Mouse (Mus musculus): ENCODE results near the gene Hpcal4.
A peak's percentile ranks its signal among the peaks of the same experiment; 100 is the strongest.

Gene Hpcal4

DNA sequence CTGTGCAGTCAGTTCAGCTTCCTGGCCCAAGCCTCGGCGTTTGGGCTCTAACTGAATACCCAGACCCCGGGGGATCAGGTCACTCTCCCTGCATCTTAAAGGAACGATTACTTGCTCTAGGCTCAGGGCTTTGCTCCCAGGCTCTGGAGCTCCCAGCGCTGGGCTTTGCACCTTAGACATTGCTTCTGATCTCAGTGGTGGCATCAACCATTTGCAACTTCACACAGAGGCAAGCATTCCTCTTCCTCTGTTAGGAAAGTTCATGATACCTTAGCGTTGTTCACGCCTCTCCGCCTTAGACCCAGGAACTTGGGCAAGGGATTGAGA lies 19.0 kb downstream of the Hpcal4 start:
- DNase-seq = no peak

- no peak for DNase-seq
Measured at GRCm38 (mm10) chr4:123207337-123207736, 24.3 kb downstream of the Hpcal4 start.

DNA sequence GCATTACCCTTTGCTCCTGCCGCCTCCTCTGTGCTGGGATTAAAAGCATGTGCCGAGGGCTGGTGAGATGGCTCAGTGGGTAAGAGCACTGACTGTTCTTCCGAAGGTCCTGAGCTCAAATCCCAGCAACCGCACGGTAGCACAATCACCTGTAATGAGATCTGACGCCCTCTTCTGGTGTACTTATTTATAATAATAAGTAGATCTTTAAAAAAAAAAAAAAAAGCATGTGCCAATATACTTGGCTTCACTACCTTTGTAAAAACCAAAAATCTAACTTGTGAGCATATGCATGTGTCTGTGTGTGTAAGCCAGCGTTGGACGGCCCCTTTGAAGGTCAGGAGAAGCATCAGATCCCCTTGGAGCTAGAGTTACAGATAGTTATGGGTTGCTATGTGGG lies 28.0 kb downstream of the Hpcal4 start:
- DNase-seq = no peak

GRCm38 (mm10) chr4:123211453-123211852 lies 28.4 kb downstream of the Hpcal4 start:
- DNase-seq = no peak

GRCm38 (mm10) chr4:123212330-123212729 lies 29.3 kb downstream of the Hpcal4 start:
- DNase-seq = no peak

- DNase-seq = no peak
Measured at GRCm38 (mm10) chr4:123213975-123214374, 30.9 kb downstream of the Hpcal4 start.

DNA sequence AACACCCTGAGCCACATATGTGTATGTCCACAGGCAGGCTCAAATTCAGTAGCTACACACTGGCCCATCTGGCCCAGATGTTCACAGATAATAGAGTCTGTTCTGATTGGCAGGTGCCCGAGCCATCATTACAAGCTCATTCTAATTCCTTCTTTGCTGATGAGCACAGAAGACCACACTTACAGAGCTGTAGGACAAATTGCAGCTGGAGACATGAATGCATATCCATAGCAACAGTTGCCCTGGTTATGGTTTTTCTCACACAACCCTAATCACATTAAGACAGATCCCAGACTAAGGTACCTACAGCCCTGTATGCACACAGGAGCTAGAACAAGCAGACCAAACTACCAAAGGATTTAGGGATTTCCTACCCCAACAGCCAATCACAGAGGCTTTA lies 32.3 kb downstream of the Hpcal4 start:
- no peak for DNase-seq

GRCm38 (mm10) chr4:123216782-123217181 lies 33.8 kb downstream of the Hpcal4 start:
- DNase-seq = peak; percentile 68

- peak; percentile 86 for DNase-seq
Measured at GRCm38 (mm10) chr4:123219720-123220357, 36.8 kb downstream of the Hpcal4 start.

- DNase-seq = no peak
Measured at GRCm38 (mm10) chr4:123220637-123221036, 37.6 kb downstream of the Hpcal4 start.

GRCm38 (mm10) chr4:123223309-123223708 lies 40.3 kb downstream of the Hpcal4 start:
- peak; percentile 66 for DNase-seq

- no peak for DNase-seq
Measured at GRCm38 (mm10) chr4:123225718-123226403, 42.8 kb downstream of the Hpcal4 start.

- no peak for DNase-seq
Measured at GRCm38 (mm10) chr4:123227707-123228106, 44.7 kb downstream of the Hpcal4 start.

- no peak for DNase-seq
Measured at GRCm38 (mm10) chr4:123228270-123228669, 45.2 kb downstream of the Hpcal4 start.

GRCm38 (mm10) chr4:123229166-123229565 lies 46.1 kb downstream of the Hpcal4 start:
- no peak for DNase-seq

- DNase-seq = no peak
Measured at GRCm38 (mm10) chr4:123232841-123233240, 49.8 kb downstream of the Hpcal4 start.

GRCm38 (mm10) chr4:123233492-123234084 lies 50.6 kb downstream of the Hpcal4 start, which contains the start of gene Heyl:
Gene Heyl (plus strand): TSS chr4:123233556.
- DNase-seq = peak; percentile 57

GRCm38 (mm10) chr4:123235835-123236430 lies 52.9 kb downstream of the Hpcal4 start:
- DNase-seq = no peak

DNA sequence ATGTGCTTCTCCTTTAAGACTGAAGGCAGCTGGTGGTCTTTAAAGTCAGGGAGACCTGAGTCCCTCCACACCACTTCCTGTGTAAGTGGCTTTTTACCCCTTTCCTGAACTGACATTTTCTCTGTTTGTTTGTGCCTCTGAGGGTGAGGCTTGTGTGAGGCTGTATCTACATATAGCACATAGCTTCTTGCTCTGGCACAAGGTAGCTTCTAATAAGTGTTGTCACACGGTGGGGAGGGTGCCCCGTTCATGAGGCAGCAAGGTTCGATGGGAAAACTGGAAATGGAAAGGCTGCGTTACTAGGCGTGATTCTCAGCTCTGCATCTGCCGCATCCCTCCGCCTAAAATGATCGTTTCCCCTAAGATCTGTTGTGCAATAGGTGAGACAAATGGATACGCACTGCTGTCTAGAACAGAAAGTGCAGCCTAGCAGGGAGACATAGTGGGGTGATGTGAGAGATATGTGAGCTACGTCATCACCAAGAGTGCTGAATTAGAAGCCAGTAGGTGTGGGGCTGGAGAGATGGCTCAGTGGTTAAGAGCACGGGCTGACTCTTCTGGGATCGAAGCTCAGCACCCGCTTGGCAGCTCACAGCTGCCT lies 53.5 kb downstream of the Hpcal4 start:
- no peak for DNase-seq

DNA sequence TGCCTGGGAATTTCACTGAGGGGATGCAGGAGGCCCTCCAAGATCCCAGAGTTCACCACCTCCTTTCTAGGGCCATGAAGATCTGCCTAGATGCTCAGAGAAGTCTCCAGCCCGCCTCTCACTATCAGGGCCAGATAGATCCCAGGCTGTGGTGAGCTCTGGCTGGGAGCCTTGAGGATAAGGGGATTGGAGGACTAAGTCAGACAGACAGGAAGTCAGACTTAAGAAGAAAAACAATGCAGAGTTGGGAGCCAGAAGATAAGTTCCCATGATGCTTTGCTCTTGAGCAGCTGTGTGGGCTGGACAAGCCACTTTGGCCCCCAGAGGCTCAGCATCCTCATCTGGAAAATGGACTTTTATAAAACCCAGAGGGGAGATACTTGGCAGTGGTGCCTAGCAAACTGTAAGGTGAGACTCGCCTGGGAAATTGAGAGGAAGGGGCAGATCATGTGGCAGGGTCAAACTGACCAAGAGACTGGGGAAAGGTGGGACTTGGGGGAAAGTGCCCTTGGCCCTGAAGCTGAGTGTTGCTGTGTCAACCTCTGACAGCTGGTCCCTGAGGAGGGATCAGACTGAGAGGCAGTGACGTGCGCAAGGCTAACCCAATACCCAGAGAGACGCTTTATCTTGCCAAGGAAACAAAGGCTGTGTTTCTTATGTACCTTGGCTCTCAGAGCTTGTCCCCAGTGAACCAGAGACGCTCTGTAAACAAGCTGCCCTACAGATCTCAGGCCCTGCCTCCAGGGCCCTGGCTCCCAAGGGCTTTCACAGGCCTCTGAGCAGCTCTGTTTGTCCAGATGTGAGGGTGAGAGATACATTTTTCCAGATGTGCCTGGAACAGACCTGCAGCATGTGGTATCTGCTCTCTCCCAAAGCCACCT lies 54.6 kb downstream of the Hpcal4 start:
- DNase-seq = no peak

DNA sequence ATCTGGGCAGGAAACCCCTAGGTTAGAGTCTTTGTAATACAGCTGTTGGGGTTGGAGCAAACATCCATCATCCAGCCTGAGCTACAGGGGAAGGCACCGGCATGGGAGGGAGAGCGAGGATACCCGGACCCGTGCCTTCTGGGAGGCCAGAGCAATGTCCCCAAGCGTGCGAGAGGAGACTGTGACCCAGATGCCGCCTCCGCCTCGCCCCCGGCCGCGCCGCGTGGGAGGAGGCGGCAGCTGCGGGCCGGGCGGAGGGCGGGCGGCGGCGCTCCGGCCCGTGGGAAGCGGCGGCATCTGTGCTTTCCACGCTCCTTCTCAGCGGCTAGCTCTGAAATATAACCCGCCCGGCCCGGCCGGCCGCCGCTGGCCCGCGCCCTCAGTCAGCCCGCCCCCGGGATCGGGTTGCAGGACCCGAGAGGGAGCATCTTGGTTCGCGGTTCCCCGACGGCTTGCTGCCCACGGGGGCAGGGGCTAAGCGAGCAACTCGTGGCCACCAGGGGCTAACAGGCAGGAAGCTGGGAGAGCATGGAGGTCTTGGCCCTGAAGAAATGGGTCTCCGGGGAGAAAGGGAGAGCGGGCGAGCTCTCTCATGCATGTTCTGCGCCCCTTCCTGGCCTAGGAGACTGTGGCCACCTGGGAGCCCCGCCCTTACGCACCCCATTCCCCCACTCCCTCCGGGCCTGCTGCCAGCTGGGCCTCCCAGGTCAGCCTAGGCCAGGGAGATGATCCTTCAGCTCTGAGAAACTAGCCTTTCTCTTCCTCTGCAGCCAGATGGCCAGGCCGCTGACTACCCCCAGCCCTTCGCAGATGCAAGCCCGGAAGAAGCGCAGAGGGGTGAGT lies 56.6 kb downstream of the Hpcal4 start:
- peak; percentile 42 for DNase-seq
